8 mouse cellular contexts compared by ENCODE assay signal in the genomic region with DNA sequence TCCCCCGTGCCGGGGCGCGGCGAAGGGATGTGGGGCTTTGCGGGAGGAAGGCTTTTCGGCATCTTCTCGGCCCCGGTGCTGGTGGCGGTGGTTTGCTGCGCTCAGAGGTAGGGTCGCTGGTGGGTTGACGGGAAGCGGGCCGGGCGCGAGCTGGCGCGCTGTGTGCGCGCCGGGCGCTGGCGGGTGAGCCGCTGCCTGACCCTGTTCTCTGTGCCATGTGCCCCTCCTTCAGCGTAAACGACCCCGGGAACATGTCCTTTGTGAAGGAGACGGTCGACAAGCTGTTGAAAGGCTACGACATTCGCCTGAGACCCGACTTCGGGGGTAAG.
DNase-seq lines count a peak whose midpoint lies in the region; ATAC-seq and TF ChIP-seq lines count a peak whose summit lies in the region.

No protein-coding gene starts in this region.

- H3K4me2 ChIP-seq in limb, embryonic 14.5 days (replicated peaks; ENCODE audit: low read depth, low read length, severe bottlenecking) = peak overlapping the region; percentile 87
- peak overlapping the region; percentile 92 for H3K4me2 ChIP-seq in stomach, embryonic 16.5 days (ENCODE audit: low read depth, low read length)

- H3K27ac ChIP-seq in limb, embryonic 14.5 days (replicated peaks; ENCODE audit: low read depth, low read length) = no peak overlapping the region
- no peak overlapping the region for H3K27ac ChIP-seq in stomach, embryonic 16.5 days (ENCODE audit: low read length)

- peaks cover 28% of the 10 kb centered on the region for H3K27me3 ChIP-seq in limb, embryonic 14.5 days (ENCODE audit: control insufficient read depth, insufficient read depth, low read length)
- H3K27me3 ChIP-seq in stomach, embryonic 16.5 days (ENCODE audit: control insufficient read depth, insufficient read depth, low read length) = peaks cover 20% of the 10 kb centered on the region

- peak; percentile 84 for DNase-seq in cerebellum, adult 9-11 months
- no peak for DNase-seq in cerebellum, postnatal 14 days
- DNase-seq in right cerebral cortex, adult 18-20 months = peak; percentile 25
- DNase-seq in right cerebral cortex, postnatal 14 days = no peak
- no peak for DNase-seq in limb, embryonic 14.5 days (ENCODE audit: low spot score)
- no peak for DNase-seq in natural killer cell, adult 2 months (ENCODE audit: low spot score in 2 of 2)
- DNase-seq in MN1 (ENCODE audit: low spot score) = no peak

- H3K9me3 ChIP-seq in limb, embryonic 14.5 days (ENCODE audit: control insufficient read depth, low read length) = no peaks in the 10 kb centered on the region
- no peaks in the 10 kb centered on the region for H3K9me3 ChIP-seq in stomach, embryonic 16.5 days (replicated peaks; ENCODE audit: control insufficient read depth, low read length)

- H3K9ac ChIP-seq in limb, embryonic 14.5 days (ENCODE audit: low read depth, low read length, severe bottlenecking) = peak overlapping the region; percentile 50; the same call in 1 of the 2 replicates
- H3K9ac ChIP-seq in stomach, embryonic 16.5 days (ENCODE audit: low read length) = peak overlapping the region; percentile 55

- peak; percentile 57 for ATAC-seq in limb, embryonic 14.5 days (ENCODE audit: low FRiP score, low read depth)
- ATAC-seq in stomach, embryonic 16.5 days (ENCODE audit: insufficient read depth, low FRiP score) = peak; percentile 44

- no peaks in the 10 kb centered on the region for H3K36me3 ChIP-seq in limb, embryonic 14.5 days (ENCODE audit: control insufficient read depth, insufficient read depth, low read length)
- H3K36me3 ChIP-seq in stomach, embryonic 16.5 days (ENCODE audit: control insufficient read depth, insufficient read depth, low read length) = no peaks in the 10 kb centered on the region

- H3K4me1 ChIP-seq in limb, embryonic 14.5 days (ENCODE audit: control insufficient read depth, insufficient read depth, low read length) = peaks cover 4% of the 10 kb centered on the region; the same call in 1 of the 2 replicates
- H3K4me1 ChIP-seq in stomach, embryonic 16.5 days (ENCODE audit: control insufficient read depth, insufficient read depth, low read length) = peaks cover 9% of the 10 kb centered on the region

- 3% methylated on average over 31 of the region's 34 CpGs for WGBS in limb, embryonic 14.5 days
- WGBS in stomach, embryonic 16.5 days = 2% methylated on average over 29 of the region's 34 CpGs

- H3K4me3 ChIP-seq in limb, embryonic 14.5 days (replicated peaks; ENCODE audit: low read length) = peak overlapping the region; percentile 60
- peak overlapping the region; percentile 68 for H3K4me3 ChIP-seq in stomach, embryonic 16.5 days (replicated peaks; ENCODE audit: low read length)

- no peak for TF ChIP-seq POLR2A in limb, embryonic 14.5 days (IDR thresholded peaks at IDR 0.05; ENCODE audit: borderline replicate concordance, extremely low read depth, insufficient read depth, insufficient read length)

Comparison
In these comparisons a context has a peak if more than half of its experiments do, and no peak if none do; other contexts are left out.
1. DNase-seq: peak in cerebellum, adult 9-11 months (single experiment) and right cerebral cortex, adult 18-20 months (single experiment); none in cerebellum, postnatal 14 days (0 of 2), right cerebral cortex, postnatal 14 days (single experiment), limb, embryonic 14.5 days (single experiment), natural killer cell, adult 2 months (0 of 2) and MN1 (single experiment).